In the genomic region with DNA sequence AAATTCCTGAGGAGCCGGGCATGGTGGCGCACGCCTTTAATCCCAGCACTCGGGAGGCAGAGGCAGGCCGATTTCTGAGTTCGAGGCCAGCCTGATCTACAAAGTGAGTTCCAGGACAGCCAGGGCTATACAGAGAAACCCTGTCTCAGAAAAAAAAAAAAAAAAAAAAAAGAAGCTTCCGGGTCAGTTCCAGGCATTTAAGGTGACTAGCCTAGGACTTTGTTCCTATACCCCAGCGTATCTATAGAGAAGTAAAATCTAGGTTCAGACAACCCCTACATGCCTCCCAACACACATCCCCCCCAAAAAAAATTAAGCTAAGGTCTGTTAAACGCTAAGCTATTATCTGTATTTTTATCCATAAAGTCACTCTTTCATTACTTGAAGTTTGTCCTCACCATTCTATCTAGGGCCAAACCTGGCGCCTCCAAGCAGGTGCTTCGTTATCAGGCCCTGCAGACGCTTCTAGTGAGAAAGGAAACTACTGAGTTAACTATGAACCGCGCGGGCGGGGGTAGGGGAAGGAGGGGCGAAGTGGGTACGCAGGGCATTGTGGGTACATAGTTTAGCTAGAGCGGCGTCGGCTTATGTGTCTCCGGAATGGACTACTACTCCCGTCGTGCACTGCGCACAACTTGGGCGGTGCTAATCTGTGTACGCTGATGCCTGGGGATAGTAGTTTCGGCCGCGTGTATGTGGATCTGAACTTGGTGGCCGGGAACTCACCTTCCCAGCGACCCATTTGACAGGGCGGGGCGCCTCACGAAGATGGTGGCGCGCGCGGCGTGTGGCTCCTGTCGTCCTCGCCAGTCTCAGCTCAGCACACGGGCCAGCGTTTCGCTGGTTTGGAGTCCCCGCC, we compare ENCODE assay signal across 8 mouse cellular contexts. TPM values are rescaled to one million over a fixed set of nuclear protein-coding genes. Genes with fewer than 3 reads are reported as not detected.
A peak's percentile ranks its signal among the peaks of the same experiment; 100 is the strongest.
DNase-seq lines count a peak whose midpoint lies in the region; ATAC-seq and TF ChIP-seq lines count a peak whose summit lies in the region.

A gene (plus strand): TSS at position 669 of the 859 bp plus-strand sequence.

- TF ChIP-seq POLR2A in MEL (IDR thresholded peaks at IDR 0.05; ENCODE audit: control insufficient read depth in 1 of 2, insufficient read depth in 1 of 2, low read depth in 1 of 2, low read length in 2 of 2, poor library complexity in 1 of 2): peak in 1 of 2 experiments; percentile 91; a peak in 2 of 4 replicates
- TF ChIP-seq POLR2A in cerebellum, adult 2 months (IDR thresholded peaks at IDR 0.05; ENCODE audit: borderline replicate concordance, insufficient read depth, low read length): peak; percentile 49

- H3K9ac ChIP-seq in MEL (ENCODE audit: control insufficient read depth, low read depth, low read length, poor library complexity, severe bottlenecking): peak within 1 kb of the TSS; percentile 99
- peak within 1 kb of the TSS; percentile 52 for H3K9ac ChIP-seq in forebrain, postnatal 0 days
- peak within 1 kb of the TSS; percentile 64 for H3K9ac ChIP-seq in lung, embryonic 15.5 days

- peak within 1 kb of the TSS; percentile 74 for H3K4me2 ChIP-seq in forebrain, postnatal 0 days (ENCODE audit: low read depth)
- H3K4me2 ChIP-seq in lung, embryonic 15.5 days: peak within 1 kb of the TSS; percentile 79

- no peaks in the 10 kb centered on the region for H3K9me3 ChIP-seq in MEL (replicated peaks; ENCODE audit: insufficient read depth, low read length)
- no peaks in the 10 kb centered on the region for H3K9me3 ChIP-seq in forebrain, postnatal 0 days (ENCODE audit: low read length)
- no peaks in the 10 kb centered on the region for H3K9me3 ChIP-seq in lung, embryonic 15.5 days

- H3K4me1 ChIP-seq in MEL (ENCODE audit: control insufficient read depth in 1 of 2, insufficient read depth in 2 of 2, low read length in 2 of 2): peaks cover 16 to 31% of the 10 kb centered on the region in 2 experiments; a peak in 3 of 4 replicates
- H3K4me1 ChIP-seq in cerebellum, adult 2 months (ENCODE audit: control insufficient read depth, insufficient read depth, low read length): peaks cover 9% of the 10 kb centered on the region
- peaks cover 6% of the 10 kb centered on the region; the same call in 1 of the 2 replicates for H3K4me1 ChIP-seq in forebrain, postnatal 0 days (ENCODE audit: insufficient read depth)
- H3K4me1 ChIP-seq in lung, embryonic 15.5 days: peaks cover 32% of the 10 kb centered on the region

- TF ChIP-seq EP300 in MEL (IDR thresholded peaks at IDR 0.05; ENCODE audit: low read depth in 1 of 2, low read length in 2 of 2): peak; percentile 86 to 95

- TF ChIP-seq RAD21 in MEL (IDR thresholded peaks at IDR 0.05; ENCODE audit: low read depth, low read length): no peak

- H3K27ac ChIP-seq in MEL (ENCODE audit: control insufficient read depth, low read depth, low read length): peak within 1 kb of the TSS; percentile 99
- no peak within 1 kb of the TSS for H3K27ac ChIP-seq in cerebellum, adult 2 months (ENCODE audit: insufficient read depth, low read length)
- no peak within 1 kb of the TSS for H3K27ac ChIP-seq in forebrain, postnatal 0 days (ENCODE audit: low read depth, low read length)
- H3K27ac ChIP-seq in lung, embryonic 15.5 days: peak within 1 kb of the TSS; percentile 41; the same call in 1 of the 2 replicates

- peak within 1 kb of the TSS; percentile 55 to 86 for H3K4me3 ChIP-seq in MEL (ENCODE audit: control insufficient read depth in 1 of 2, insufficient read depth in 1 of 2, low read depth in 2 of 2, low read length in 2 of 2)
- H3K4me3 ChIP-seq in cerebellum, adult 2 months (replicated peaks; ENCODE audit: insufficient read depth, low read depth, low read length): peak within 1 kb of the TSS; percentile 81
- peak within 1 kb of the TSS; percentile 70 for H3K4me3 ChIP-seq in forebrain, postnatal 0 days (ENCODE audit: low read depth, low read length)
- peak within 1 kb of the TSS; percentile 79 for H3K4me3 ChIP-seq in lung, embryonic 15.5 days

- peak; percentile 99 for DNase-seq in MEL (ENCODE audit: low read depth, low spot score)
- DNase-seq in cerebellum, adult 2 months: peak; percentile 96 to 99
- peak; percentile 98 for DNase-seq in forebrain, postnatal 0 days
- peak; percentile 95 for DNase-seq in heart, postnatal 4 days
- DNase-seq in layer of hippocampus, adult 8-10 months (ENCODE audit: low spot score in 2 of 2): peak; percentile 98 to 99
- peak; percentile 97 for DNase-seq in ovary, adult 18-20 months (ENCODE audit: low spot score)
- peak; percentile 99 for DNase-seq in thymus, postnatal 0 days (ENCODE audit: low spot score)

- TF ChIP-seq CTCF in MEL (IDR thresholded peaks at IDR 0.05 in 2 of 3, conservative IDR thresholded peaks at IDR 0.05 in 1 of 3; ENCODE audit: control insufficient read depth in 1 of 3, insufficient read depth in 1 of 3, low read depth in 2 of 3, low read length in 3 of 3, poor library complexity in 1 of 3, severe bottlenecking in 1 of 3): 0 out of 6 replicates have a peak, but pooled peaks of 1 of the 3 experiments have one; percentile 12
- no peak for TF ChIP-seq CTCF in cerebellum, adult 2 months (IDR thresholded peaks at IDR 0.05; ENCODE audit: borderline replicate concordance, insufficient read depth, low read depth, low read length)
- no peak for TF ChIP-seq CTCF in forebrain, postnatal 0 days (IDR thresholded peaks at IDR 0.05; ENCODE audit: low read depth)

- peaks cover 47% of the 10 kb centered on the region for H3K79me2 ChIP-seq in MEL (ENCODE audit: control insufficient read depth, insufficient read depth, low read length, poor library complexity)

- H3K36me3 ChIP-seq in MEL (ENCODE audit: control insufficient read depth in 1 of 2, insufficient read depth in 2 of 2, low read length in 2 of 2): peaks cover 4 to 29% of the 10 kb centered on the region in 2 experiments; a peak in 3 of 4 replicates
- H3K36me3 ChIP-seq in forebrain, postnatal 0 days (ENCODE audit: insufficient read depth): peaks cover 29% of the 10 kb centered on the region
- peaks cover 38% of the 10 kb centered on the region for H3K36me3 ChIP-seq in lung, embryonic 15.5 days

- WGBS in cerebellum, adult 2 months: 11% methylated on average over 46 of the region's 46 CpGs
- 14% methylated on average over 46 of the region's 46 CpGs for WGBS in forebrain, postnatal 0 days
- WGBS in lung, embryonic 15.5 days: 11% methylated on average over 46 of the region's 46 CpGs

- H3K27me3 ChIP-seq in MEL (ENCODE audit: control insufficient read depth in 1 of 2, insufficient read depth in 2 of 2, low read length in 2 of 2): no peaks in the 10 kb centered on the region
- H3K27me3 ChIP-seq in cerebellum, adult 2 months (ENCODE audit: control insufficient read depth, insufficient read depth, low read length): no peaks in the 10 kb centered on the region
- no peaks in the 10 kb centered on the region for H3K27me3 ChIP-seq in forebrain, postnatal 0 days (ENCODE audit: insufficient read depth, low read length)
- H3K27me3 ChIP-seq in lung, embryonic 15.5 days: no peaks in the 10 kb centered on the region

- ATAC-seq in forebrain, postnatal 0 days: peak; percentile 99
- peak; percentile 97 for ATAC-seq in lung, embryonic 15.5 days (ENCODE audit: borderline replicate concordance, extremely low read depth, low FRiP score, low TSS enrichment)

TF ChIP-seq in MEL, 35 proteins besides CTCF, POLR2A, EP300 and RAD21 (continues in another document):
- TF ChIP-seq SIN3A (IDR thresholded peaks at IDR 0.05; ENCODE audit: low read length): peak; percentile 93
- TF ChIP-seq MAFK (IDR thresholded peaks at IDR 0.05; ENCODE audit: borderline replicate concordance, low read depth, low read length): no peak
- TF ChIP-seq BHLHE40 (IDR thresholded peaks at IDR 0.05; ENCODE audit: borderline replicate concordance, low read depth, low read length): peak; percentile 70
- TF ChIP-seq E2F4 (IDR thresholded peaks at IDR 0.05; ENCODE audit: borderline replicate concordance, low read depth, low read length): no peak
- TF ChIP-seq MYC (IDR thresholded peaks at IDR 0.05; ENCODE audit: low read depth, low read length): no peak
- TF ChIP-seq MYB (IDR thresholded peaks at IDR 0.05; ENCODE audit: low read depth, low read length): peak; percentile 80
- TF ChIP-seq JUND (IDR thresholded peaks at IDR 0.05; ENCODE audit: low read depth, low read length): no peak
- TF ChIP-seq MEF2A (IDR thresholded peaks at IDR 0.05; ENCODE audit: extremely low read depth, insufficient replicate concordance, low read depth, low read length, poor library complexity, severe bottlenecking): peak; percentile 31; the same call in 1 of the 2 replicates
- peak; percentile 95 for TF ChIP-seq GATA1 (IDR thresholded peaks at IDR 0.05; ENCODE audit: low read depth, low read length)
- peak; percentile 97 for TF ChIP-seq HCFC1 (IDR thresholded peaks at IDR 0.05; ENCODE audit: low read depth, low read length)
- TF ChIP-seq KAT2A (conservative IDR thresholded peaks at IDR 0.05; ENCODE audit: low read depth, low read length): peak; percentile 99
- peak; percentile 94; the same call in 1 of the 2 replicates for TF ChIP-seq POLR2AphosphoS2 (IDR thresholded peaks at IDR 0.05; ENCODE audit: low read length)
- peak; percentile 83 for TF ChIP-seq NELFE (IDR thresholded peaks at IDR 0.05; ENCODE audit: low read depth, low read length)
- TF ChIP-seq CHD2 (IDR thresholded peaks at IDR 0.05; ENCODE audit: low read length): peak; percentile 59
- peak; percentile 98 for TF ChIP-seq TCF12 (IDR thresholded peaks at IDR 0.05; ENCODE audit: low read depth, low read length)
- peak; percentile 98 for TF ChIP-seq TAL1 (IDR thresholded peaks at IDR 0.05; ENCODE audit: low read length)
- TF ChIP-seq RCOR1 (IDR thresholded peaks at IDR 0.05; ENCODE audit: low read depth, low read length): peak; percentile 40; the same call in 1 of the 2 replicates
- TF ChIP-seq ZNF384 (IDR thresholded peaks at IDR 0.05; ENCODE audit: low read depth, low read length): peak; percentile 89
- no peak; the same call in 1 of the 2 replicates for TF ChIP-seq GABPA (IDR thresholded peaks at IDR 0.05; ENCODE audit: low read depth, low read length)
- TF ChIP-seq MAZ (IDR thresholded peaks at IDR 0.05; ENCODE audit: low read depth, low read length): peak; percentile 99

RNA-seq across cellular contexts. Expression of the gene that starts here (rescaled TPM):
- total RNA-seq in MEL (2012; rRNA removed): 136 and 147 TPM in 2 replicates
- polyA plus RNA-seq in MEL (2012; ENCODE audit: insufficient read depth in 1 of 2, insufficient read length in 2 of 2, low read depth in 1 of 2, low replicate concordance in 2 of 2, missing spikeins in 1 of 2): 100 to 1,000 TPM in 1 of 2 experiments, not detected in 1; 292 TPM
- polyA plus RNA-seq in cerebellum, adult 2 months (2012; rRNA removed): 20.2 and 23.4 TPM in 2 replicates
- 11.7 and 13.8 TPM in 2 replicates for total RNA-seq in forebrain, postnatal 0 days (2014; rRNA removed)
- 6.2 and 7.4 TPM in 2 replicates for polyA plus RNA-seq in forebrain, postnatal 0 days (2015; fragmentation: Nextera tagmentation; extraction: Ambion mirVana)
- total RNA-seq in heart, postnatal 4 days (2021): 10 to 100 TPM; 41.6 to 44.4 TPM
- 10 to 100 TPM; 12.4 to 15.4 (median 14.0) TPM for total RNA-seq in layer of hippocampus, adult 8-10 months (2022)
- 40.0 and 44.2 TPM in 2 replicates for polyA plus RNA-seq in lung, embryonic 15.5 days (2015; fragmentation: Nextera tagmentation; extraction: Ambion mirVana)
- 43.6 and 48.7 TPM in 2 replicates for polyA plus RNA-seq in thymus, postnatal 0 days (2015; fragmentation: Nextera tagmentation; extraction: Ambion mirVana)

Comparison
In these comparisons a context has a peak if more than half of its experiments do, and no peak if none do; other contexts are left out.
1. H3K27ac ChIP-seq: peak in MEL (single experiment) and lung, embryonic 15.5 days (single experiment); none in cerebellum, adult 2 months (single experiment) and forebrain, postnatal 0 days (single experiment).
2. Peak in every context shown above with its lines, with median percentiles within 50 percentile points of each other: DNase-seq, H3K4me3 ChIP-seq and H3K9ac ChIP-seq.